Mouse (Mus musculus) forebrain, embryonic 10.5 days (tissue): ENCODE results near the gene Atpif1. TPM values are rescaled to one million over a fixed set of nuclear protein-coding genes. Genes with fewer than 3 reads are reported as not detected.
"Not testable (repeated sequence)": the region's sequence is repeated elsewhere in the genome, so short reads cannot be mapped to it uniquely, and the experiment has no call there.

Experiments used
- DNase-seq: peaks from one replicate; pipeline ENCODE4 v3.0.0-alpha.2; 2017; ENCODE audit warnings: low spot score; ENCODE audit errors: extremely low spot score
- H3K27ac ChIP-seq: fragments of 300-500 bp; sonication (generic); 2 replicates; pipeline ENCODE4 v1.5.1; 2016; ENCODE audit warnings: mild to moderate bottlenecking
- H3K27me3 ChIP-seq: fragments of 300-500 bp; sonication (generic); 2 replicates; pipeline ENCODE4 v1.6.1; 2016; ENCODE audit warnings: mild to moderate bottlenecking; ENCODE audit not compliant: poor library complexity, severe bottlenecking
- H3K36me3 ChIP-seq: fragments of 300-500 bp; sonication (generic); replicated peaks from 2 replicates; pipeline ENCODE4 v1.6.1; 2016; ENCODE audit warnings: mild to moderate bottlenecking, moderate library complexity
- H3K4me1 ChIP-seq: fragments of 300-500 bp; sonication (generic); 2 replicates; pipeline ENCODE4 v1.6.1; 2016
- H3K4me3 ChIP-seq: fragments of 300-500 bp; sonication (generic); 2 replicates; pipeline ENCODE4 v1.5.1; 2016; ENCODE audit warnings: mild to moderate bottlenecking, moderate library complexity
- H3K9me3 ChIP-seq: fragments of 300-500 bp; sonication (generic); 2 replicates; pipeline ENCODE4 v1.6.1; 2016; ENCODE audit warnings: mild to moderate bottlenecking, moderate library complexity
- WGBS: fragments of 180-500 bp; shearing (Covaris S2); methylation state at CpG from one replicate; pipeline ENCODE4 v1.1.7; 2016; 5-methylcytosine and 5-hydroxymethylcytosine counted together
- polyA plus RNA-seq: library from polyadenylated mRNA; unstranded; fragments of >200 nt; fragmentation: Nextera tagmentation; extraction: Ambion mirVana; gene quantifications from 2 replicates; pipeline ENCODE4 v1.2.1, GENCODE M21; 2016

The Atpif1 gene
- polyA plus RNA-seq, 1 experiment from 2014 or later = 909 TPM

- Histone ChIP-seq H3K4me1 (0 out of 2 replicates have a peak, but pooled peaks cover 3% of the 10 kb centered on the region), H3K27ac (no peak overlapping the region), H3K4me3 (no peak overlapping the region), H3K36me3 (no peaks in the 10 kb centered on the region), H3K9me3 (no peaks in the 10 kb centered on the region), H3K27me3 (no peaks in the 10 kb centered on the region)
- DNase-seq = no peak
- 77% methylated on average over 13 of the region's 13 CpGs for WGBS
Observed at GRCm38 (mm10) chr4:132482956-132483608, 50.4 kb downstream of the Atpif1 start.

- H3K9me3 ChIP-seq, H3K36me3 ChIP-seq, H3K4me3 ChIP-seq, H3K27ac ChIP-seq, H3K27me3 ChIP-seq, DNase-seq, H3K4me1 ChIP-seq: not testable (repeated sequence)
- 70% methylated on average over 3 of the region's 3 CpGs for WGBS
Observed at GRCm38 (mm10) chr4:132482104-132482503, 51.4 kb downstream of the Atpif1 start.

Other genes starting within 250 kb of the Atpif1 start
- gene Rab42, start 230.3 kb downstream of the Atpif1 start, polyA plus RNA-seq = 0.97 and 1.2 TPM in 2 replicates
- gene Trnau1ap, start 204.1 kb downstream of the Atpif1 start, polyA plus RNA-seq = 91.4 and 91.8 TPM in 2 replicates
- 193 and 194 TPM in 2 replicates for gene Rcc1, start 180.1 kb downstream of the Atpif1 start, polyA plus RNA-seq
- 22.5 and 24.7 TPM in 2 replicates for gene Phactr4, start 111.2 kb downstream of the Atpif1 start, polyA plus RNA-seq
- 39.8 and 41.8 TPM in 2 replicates for gene Med18, start 69.7 kb downstream of the Atpif1 start, polyA plus RNA-seq
- gene Sesn2, start 23.2 kb downstream of the Atpif1 start, polyA plus RNA-seq = 12.0 and 13.5 TPM in 2 replicates
- gene Dnajc8, start 1.9 kb upstream of the Atpif1 start, polyA plus RNA-seq = 211 and 220 TPM in 2 replicates
- 0.28 and 0.32 TPM in 2 replicates for gene Ptafr, start 30.4 kb upstream of the Atpif1 start, polyA plus RNA-seq
- 35.6 and 39.1 TPM in 2 replicates for gene Eya3, start 105.3 kb upstream of the Atpif1 start, polyA plus RNA-seq
- 4.4 and 5.0 TPM in 2 replicates for gene Xkr8, start 198.9 kb upstream of the Atpif1 start, polyA plus RNA-seq
- 4.7 and 4.9 TPM in 2 replicates for gene Smpdl3b, start 223.6 kb upstream of the Atpif1 start, polyA plus RNA-seq
- 221 and 222 TPM in 2 replicates for gene Rpa2, start 234.7 kb upstream of the Atpif1 start, polyA plus RNA-seq